Mouse (Mus musculus) erythroblast, embryonic 14.5 days (primary cell): ENCODE data around the gene Anapc13.

ENCODE experiments used
- GATA1 ChIP-seq: IDR thresholded peaks from 2 replicates; pipeline ENCODE4 v1.6.1; 2012; ENCODE audit warnings: low read length, inconsistent platforms, mixed read lengths
- TAL1 ChIP-seq: IDR thresholded peaks from 3 replicates; pipeline ENCODE4 v1.6.1; 2012; ENCODE audit warnings: low read length, inconsistent platforms, mixed read lengths

DNA sequence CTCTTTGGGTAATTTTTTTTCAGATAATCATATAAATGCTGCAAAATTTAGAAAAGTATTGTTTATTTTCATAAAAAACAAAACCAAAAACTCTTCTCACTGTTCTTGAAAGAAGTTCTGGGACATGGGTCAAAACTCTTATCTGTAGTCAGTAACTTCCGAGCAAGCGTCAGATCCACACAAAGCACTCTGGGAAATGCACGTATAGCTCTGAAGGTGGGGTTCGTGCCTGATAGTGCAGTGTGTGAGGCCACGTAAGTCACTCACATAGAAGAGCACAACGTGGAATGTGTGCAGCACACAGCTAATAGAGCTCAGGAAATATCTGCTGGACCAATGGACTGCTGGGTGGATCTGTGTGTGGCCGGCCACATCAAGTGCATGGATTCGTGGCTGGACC is 13.4 kb downstream of the Anapc13 start:
- TF ChIP-seq TAL1 (no peak), GATA1 (no peak)
